Mouse (Mus musculus) layer of hippocampus, adult 18-20 months (tissue): ENCODE results near the gene Stxbp1. TPM values are rescaled to one million over a fixed set of nuclear protein-coding genes. Genes with fewer than 3 reads are reported as not detected.
"Not testable (repeated sequence)": the region's sequence is repeated elsewhere in the genome, so short reads cannot be mapped to it uniquely, and the experiment has no call there.

Experiments used
- DNase-seq, 2 experiments: peaks; one replicate each; pipeline ENCODE4 v3.0.0; 2022; ENCODE audit warnings: low spot score in 2 of 2
- total RNA-seq, 2 experiments: library from RNA; stranded (reverse); gene quantifications; 2 replicates each; pipeline ENCODE4 v1.2.3; 2021

Gene Stxbp1
- total RNA-seq, 2 experiments from 2014 or later: 613 to 617 TPM

DNA sequence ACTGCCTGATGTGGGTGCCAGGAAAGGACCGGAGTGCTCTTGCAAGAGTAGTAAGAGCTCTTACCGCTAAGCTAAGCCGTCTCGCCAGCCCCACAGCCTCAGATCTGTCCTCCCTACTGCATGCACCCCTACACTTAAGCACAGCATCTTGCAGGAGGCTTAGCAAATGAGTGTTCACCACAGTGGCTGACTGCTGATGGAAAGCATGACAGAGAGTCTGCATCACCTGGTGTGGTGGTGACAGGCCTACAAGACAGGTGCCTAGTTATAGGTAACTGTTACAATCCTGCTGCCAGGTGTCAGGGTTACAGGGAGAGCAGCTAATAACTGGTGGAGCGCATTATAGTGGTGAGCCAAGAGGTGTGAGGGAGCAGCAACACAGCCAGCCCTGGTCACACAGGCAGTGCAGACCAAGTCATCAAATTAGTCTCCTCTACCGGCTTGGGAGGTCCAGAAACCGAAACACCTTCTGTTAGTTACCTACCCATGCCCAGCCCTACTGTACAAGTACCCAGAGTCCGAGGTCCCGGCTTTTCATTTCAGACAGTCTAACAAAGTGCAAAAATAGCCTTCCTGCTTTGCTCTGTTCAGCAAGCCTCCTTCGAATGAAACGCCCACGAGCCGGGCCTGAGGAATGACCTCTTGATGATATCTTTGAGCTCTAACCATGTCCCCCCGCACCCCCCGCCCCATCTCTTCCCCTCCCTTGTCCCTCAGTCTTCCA lies 28.1 kb upstream of the Stxbp1 start:
- no peak for DNase-seq

DNA sequence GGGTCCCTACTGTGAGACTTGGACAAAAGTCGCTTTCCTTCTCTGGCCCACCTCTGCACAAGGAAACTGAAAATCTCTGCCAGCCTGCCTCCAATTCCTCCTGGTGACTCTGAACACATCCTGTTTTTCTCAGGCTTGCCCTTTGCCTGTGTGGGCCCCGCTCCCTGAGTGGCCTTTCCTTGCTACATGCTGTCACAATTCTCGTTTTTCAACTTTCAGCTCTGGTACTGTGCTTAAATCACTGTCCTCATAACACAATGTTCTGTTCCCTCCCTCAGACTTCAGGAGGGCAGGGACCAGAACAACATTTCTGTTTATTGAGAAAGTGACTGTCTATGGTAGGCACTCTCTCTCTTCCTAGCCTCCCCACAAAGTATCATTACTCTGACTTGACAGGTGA lies 27.0 kb upstream of the Stxbp1 start:
- DNase-seq: no peak

GRCm38 (mm10) chr2:32870275-32871100 lies 23.4 kb upstream of the Stxbp1 start:
- DNase-seq: no peak

- no peak for DNase-seq
These were observed 22.8 kb upstream of the Stxbp1 start for GRCm38 (mm10) chr2:32869721-32870274.

DNA sequence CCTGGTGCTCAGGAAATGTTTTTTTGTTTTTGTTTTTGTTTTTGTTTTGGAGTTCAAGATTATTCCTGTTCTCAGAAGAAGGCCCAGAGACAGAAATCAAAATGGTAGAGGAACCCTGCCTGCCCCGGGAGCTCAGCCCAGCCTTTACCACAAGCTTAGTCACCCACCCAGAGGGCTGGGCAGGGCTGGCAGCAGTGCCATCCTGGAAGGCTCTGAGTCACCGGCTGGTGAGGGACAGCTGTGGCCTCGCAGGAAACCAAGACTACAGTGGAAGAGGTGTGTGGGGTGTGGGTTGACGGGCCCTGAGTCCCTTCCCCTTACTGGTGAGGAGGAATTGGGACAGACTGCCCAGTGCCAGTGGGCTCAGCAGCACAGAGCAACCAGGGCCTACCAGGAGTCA lies 20.3 kb upstream of the Stxbp1 start:
- no peak for DNase-seq

DNA sequence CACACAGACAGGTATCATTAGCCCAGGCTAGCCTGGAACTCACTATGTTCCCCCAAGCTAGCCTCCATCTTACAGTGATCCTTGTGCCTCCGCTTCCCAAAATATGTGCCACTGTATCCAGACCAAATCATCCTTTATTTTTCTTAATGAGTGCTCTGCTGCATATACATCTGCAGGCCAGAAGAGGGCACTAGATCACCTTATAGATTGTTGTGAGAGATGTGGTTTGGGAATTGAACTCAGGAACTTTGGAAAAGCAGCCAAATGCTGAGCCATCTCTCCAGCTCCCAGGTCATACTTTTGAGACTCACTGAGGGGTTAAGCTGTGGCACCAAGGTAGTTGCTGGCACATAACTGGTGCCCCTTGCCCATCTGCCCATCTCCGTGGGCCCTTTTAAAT lies 17.7 kb upstream of the Stxbp1 start:
- no peak for DNase-seq

- no peak for DNase-seq
These were observed 16.3 kb upstream of the Stxbp1 start for GRCm38 (mm10) chr2:32863317-32863716.

- DNase-seq: no peak
These were observed 13.8 kb upstream of the Stxbp1 start for GRCm38 (mm10) chr2:32860799-32861198.

DNA sequence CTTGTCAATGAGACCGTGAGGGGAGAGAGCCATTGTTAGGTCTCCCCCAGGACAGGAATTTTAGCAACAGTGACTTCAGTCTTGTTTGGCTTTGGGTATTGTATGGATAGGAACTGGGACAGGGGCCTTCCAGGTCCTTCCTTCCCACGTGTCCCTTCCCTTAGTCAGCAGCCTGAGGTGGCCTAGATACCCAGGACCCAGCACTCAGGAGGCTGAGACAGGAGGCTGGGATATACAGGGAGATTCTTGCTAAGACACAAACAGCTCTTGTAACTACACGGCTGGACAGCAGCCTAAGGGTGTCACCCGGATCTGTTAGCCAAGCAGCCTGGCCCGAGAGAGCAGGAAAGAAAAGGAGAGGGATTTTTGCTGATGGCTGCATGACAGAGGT lies 12.6 kb upstream of the Stxbp1 start:
- DNase-seq: no peak

- DNase-seq: peak in 1 of 2 experiments; percentile 58
These were observed 12.1 kb upstream of the Stxbp1 start for GRCm38 (mm10) chr2:32859010-32859621.

DNA sequence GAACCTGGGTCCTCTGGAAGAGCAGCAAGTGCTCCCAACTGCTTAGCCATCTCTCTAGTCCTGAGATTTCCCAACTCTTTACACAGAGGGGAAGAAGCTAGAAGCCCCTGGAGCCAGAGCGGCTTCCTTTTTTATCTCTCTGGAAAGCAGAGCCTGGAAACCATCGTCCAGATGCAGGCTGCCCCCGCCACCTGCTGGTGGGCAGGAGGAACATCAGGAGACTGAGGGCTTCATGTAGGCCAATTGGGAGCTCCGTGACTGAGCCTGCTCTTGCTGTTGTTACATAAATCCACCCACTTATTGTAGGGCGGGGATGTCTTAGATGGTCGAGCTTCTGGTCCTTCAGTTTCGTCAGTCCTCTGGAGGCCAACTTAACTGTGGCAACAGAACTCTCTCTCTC lies 10.5 kb upstream of the Stxbp1 start:
- DNase-seq: peak; percentile 60 to 81

DNA sequence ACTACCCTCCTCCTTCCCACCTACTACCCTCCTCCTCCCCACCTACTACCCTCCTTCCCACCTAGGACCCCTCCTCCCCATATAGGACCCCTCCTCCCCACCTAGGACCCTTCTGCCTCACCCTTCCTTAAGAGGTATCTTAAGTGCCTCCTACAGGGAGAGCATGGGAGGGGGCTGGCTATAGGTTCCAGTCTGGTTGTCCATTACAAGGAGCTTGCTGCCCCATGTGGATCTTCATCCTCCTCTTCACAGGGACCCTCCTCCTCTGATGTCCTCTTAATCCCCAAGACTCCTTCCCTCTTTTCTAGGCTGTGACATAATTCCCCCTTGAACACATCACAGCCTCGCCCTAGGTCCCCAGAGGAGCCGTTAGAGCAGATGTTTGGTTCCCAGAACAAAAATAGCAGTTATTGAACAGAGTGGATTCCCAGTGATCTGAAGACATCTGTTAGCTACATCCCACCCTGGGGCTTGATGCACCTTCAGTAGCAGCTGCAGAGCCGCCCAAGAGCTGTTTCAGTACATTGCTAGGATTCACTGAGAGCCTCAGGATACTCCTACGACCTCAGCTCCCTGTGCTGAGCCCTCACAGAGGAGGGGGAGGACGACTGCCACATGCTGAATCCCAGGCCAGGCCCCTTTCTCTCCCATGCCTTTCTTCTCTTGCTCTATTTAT lies 8.9 kb upstream of the Stxbp1 start:
- DNase-seq: no peak

DNA sequence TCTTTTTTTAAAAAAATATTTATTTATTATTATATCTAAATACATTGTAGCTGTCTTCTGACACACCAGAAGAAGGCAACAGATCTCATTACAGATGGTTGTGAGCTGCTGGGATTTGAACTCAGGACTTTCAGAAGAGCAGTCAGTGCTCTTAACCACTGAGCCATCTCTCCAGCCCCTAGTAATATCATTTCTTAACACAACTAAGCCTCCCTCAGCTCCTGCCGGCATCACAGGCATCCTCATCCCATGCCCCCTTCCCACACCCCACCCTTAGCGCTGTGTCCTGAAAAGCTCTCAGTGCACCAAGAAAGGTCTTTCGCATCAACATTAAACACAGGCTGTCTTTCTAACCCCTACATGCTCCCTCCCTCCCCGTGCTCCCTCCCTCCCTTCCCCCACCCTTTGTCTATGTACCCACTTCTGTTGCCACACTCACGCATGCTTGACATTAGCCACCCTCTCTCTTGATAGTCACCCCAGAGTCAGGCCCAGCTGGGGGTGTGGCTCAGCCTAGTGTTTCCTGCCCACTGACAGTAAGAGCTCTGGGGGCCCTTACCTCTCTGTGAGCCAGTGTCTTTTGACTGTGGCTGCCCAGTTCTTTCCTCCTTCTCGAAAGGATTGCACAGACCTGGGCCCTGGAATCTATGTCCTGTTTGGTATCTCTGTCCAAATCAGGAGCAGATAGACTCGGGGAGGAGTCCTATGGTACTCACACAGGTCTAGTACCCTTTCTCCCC lies 8.2 kb upstream of the Stxbp1 start:
- DNase-seq: no peak

DNA sequence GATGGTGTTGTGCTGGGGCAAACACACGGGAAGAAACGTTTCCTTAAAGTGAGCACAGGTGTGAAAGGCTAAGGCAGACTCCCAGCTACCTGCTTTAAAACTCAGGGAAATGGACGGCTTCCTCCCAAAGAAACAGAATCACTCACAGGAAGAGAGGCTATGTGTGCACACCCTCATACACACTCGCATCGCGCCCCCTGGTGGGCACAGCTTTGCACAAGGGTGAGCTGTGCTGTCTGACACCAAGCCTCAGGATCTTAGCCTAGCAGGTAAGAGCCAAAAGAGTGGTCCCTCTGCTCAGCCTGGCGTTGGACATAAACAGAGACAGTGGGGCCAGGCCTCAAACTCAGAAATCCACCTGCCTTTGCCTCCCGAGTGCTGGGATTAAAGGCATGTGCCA lies 7.2 kb upstream of the Stxbp1 start:
- peak; percentile 72 to 93 for DNase-seq

DNA sequence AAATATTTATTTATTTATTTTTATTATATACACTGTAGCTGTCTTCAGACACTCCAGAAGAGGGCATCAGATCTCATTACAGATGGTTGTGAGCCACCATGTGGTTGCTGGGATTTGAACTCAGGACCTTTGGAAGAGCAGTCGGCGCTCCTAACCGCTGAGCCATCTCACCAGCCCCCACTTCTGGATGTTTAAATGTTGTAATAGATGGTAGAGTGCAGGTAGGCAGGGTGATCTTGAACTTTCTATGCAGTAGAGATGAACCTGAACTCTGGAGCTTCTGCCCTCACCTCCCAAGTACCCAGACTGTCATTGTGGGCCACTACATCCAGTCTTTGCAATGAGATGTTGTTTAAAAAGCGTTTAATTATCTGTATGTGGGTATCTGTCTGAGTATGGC lies 6.7 kb upstream of the Stxbp1 start:
- not testable (repeated sequence) for DNase-seq

DNA sequence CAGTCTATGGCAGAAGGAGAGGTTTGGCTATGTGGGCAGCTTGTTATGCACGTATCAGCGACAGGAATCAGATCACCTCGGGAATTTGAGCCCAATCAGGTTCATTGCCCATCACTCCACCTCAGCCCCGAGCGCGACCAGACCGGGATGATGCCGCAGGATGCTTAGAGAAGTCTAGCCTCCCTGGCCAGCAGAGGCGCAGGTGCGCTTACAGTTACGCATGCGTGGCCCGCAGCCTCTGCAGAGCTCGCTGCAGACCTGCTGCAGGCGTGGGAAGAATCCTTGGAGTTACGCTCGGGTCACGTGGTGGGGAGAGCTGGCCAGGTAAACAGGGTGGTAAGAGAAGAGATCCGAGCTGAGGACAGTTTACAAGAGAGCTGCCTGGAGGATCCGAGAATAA lies 5.1 kb upstream of the Stxbp1 start:
- peak; percentile 63 to 67 for DNase-seq

DNA sequence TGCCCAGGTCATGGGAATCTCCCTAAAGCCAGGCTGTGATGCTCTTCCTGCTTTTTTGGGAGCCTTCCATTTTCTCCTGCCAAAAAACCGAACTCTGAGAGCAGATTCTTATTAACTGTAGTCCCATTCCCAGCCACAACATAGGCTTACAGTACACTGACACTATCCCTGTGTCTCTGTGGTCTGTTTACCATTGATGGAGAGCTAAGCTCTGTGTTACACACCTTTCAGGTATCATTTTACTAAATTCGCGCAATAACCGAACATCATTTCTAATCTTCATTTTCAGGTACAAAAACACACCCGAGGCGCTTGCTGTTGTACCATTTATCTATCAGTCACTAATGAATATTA lies 400 bp upstream of the Stxbp1 start:
- no peak for DNase-seq

DNA sequence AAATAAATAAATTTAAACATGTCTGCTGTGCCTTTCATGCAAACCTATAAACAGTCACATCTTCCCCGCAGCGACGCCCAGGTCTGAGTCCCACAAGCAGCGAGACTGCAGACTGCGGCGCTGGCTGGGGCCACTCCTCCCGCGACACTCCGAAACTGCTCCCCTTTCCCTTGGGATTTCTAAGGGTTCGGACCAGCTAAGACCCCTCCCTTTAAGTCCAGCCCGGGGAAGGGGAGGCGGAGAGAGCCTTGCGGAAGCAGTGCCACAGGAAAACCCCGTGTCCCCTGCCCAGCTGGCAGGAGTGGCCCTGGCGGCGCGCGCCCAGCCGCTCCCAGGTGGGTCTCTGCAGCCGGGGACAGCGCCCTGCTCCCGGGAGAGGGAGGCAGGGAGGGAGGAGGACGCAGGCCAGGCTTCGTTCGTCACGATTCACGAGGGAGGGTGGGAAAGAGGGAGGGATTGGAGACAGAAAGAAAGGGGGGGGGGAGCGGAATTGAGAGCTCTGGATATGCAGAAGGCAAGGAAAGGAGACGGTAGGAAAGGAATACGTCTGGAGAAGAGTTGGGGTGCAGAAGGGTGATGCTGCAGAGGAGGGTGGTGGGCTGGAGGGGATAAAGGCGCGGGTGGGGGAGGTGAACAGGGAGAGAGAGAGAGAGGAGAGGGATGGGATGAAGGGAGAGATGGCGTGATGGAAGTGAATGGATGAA lies 792 bp downstream of the Stxbp1 start:
- peak; percentile 69 to 71 for DNase-seq

DNA sequence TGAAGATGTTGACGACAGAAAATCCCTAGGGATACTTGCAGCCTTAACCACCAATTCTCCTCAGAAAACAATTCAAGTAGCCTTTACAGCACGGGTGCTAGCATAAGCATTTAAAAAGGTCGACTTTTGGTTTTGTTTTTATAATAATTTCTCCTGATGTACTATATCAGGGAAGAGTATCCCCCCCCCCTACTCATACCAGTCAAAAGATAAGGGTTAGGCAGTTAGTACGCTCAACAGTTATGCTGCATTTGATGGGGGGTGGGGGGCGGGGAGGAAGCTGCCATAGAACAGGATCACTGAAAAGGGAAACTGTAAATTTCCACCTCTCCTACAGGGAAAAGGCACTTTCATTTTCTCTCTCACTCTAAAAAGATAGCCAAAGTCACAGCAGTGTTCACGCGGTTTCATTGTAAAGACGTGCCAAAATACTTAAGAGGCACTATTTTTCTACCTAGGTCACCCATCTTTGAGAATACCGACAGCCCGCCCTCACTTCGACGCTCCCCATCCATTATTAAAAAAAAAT lies 1.4 kb downstream of the Stxbp1 start:
- no peak for DNase-seq

DNA sequence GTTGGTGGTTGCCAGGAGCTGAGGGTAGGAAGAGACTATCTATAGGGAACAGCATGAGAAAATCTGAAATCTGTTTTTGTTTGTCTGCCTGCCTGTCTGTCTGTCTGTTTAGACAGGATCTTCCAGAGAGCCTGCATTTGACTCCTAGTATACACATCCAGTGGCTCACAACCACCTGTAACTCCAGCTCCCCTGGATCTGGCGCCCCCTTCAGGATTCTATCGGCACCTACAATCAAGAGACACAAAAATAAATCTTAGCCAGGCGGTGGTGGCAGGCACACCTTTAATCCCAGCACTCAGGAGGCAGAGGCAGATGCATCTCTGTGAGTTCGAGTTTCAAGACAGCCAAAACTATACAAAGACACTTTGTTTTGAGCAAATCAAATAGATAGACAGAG lies 4.5 kb downstream of the Stxbp1 start:
- no peak for DNase-seq
